Mouse (Mus musculus) kidney, embryonic 14.5 days (tissue): Measurements from ENCODE around the gene Hyal1. TPM values are rescaled to one million over a fixed set of nuclear protein-coding genes. Genes with fewer than 3 reads are reported as not detected.

Experiments
- ATAC-seq: fragments of 200-750 bp; cut with Nextera tagmentation; 2 replicates; pipeline ENCODE4 v1.8.0; 2017; ENCODE audit warnings: moderate number of reproducible peaks, mild to moderate bottlenecking, moderate TSS enrichment, moderate library complexity; ENCODE audit not compliant: low FRiP score, low TSS enrichment
- H3K27ac ChIP-seq: fragments of 300-500 bp; sonication (generic); 2 replicates; pipeline ENCODE4 v1.5.1; 2014; ENCODE audit warnings: low read depth, mild to moderate bottlenecking, low read length, moderate library complexity, mixed read lengths
- H3K27me3 ChIP-seq: fragments of 300-500 bp; sonication (generic); 2 replicates; pipeline ENCODE4 v1.6.1; 2014; ENCODE audit warnings: mild to moderate bottlenecking, low read length; ENCODE audit not compliant: control insufficient read depth, insufficient read depth
- H3K36me3 ChIP-seq: fragments of 300-500 bp; sonication (generic); 2 replicates; pipeline ENCODE4 v1.6.1; 2014; ENCODE audit warnings: low read length, mixed read lengths; ENCODE audit not compliant: control insufficient read depth, insufficient read depth
- H3K4me1 ChIP-seq: fragments of 300-500 bp; sonication (generic); 2 replicates; pipeline ENCODE4 v1.6.1; 2014; ENCODE audit warnings: low read length, mixed read lengths; ENCODE audit not compliant: control insufficient read depth, insufficient read depth
- H3K4me2 ChIP-seq: fragments of 300-500 bp; sonication (generic); replicated peaks from 2 replicates; pipeline ENCODE4 v1.6.1; 2014; ENCODE audit warnings: low read depth, mild to moderate bottlenecking, low read length
- H3K4me3 ChIP-seq: fragments of 300-500 bp; sonication (generic); 2 replicates; pipeline ENCODE4 v1.5.1; 2014; ENCODE audit warnings: mild to moderate bottlenecking, low read length
- H3K9ac ChIP-seq: fragments of 300-500 bp; sonication (generic); 2 replicates; pipeline ENCODE4 v1.6.1; 2014; ENCODE audit warnings: low read depth, mild to moderate bottlenecking, low read length, moderate library complexity
- H3K9me3 ChIP-seq: fragments of 300-500 bp; sonication (generic); 2 replicates; pipeline ENCODE4 v1.6.1; 2016; ENCODE audit warnings: low read length; ENCODE audit not compliant: control insufficient read depth
- WGBS: fragments of 180-500 bp; shearing (Covaris S2); extraction: QIAGEN DNeasy Blood & Tissue Kit; methylation state at CpG from one replicate; pipeline ENCODE4 v1.1.7; 2014; 5-methylcytosine and 5-hydroxymethylcytosine counted together
- polyA plus RNA-seq: library from polyadenylated mRNA; unstranded; fragments of >200 nt; fragmentation: Nextera tagmentation; extraction: Ambion mirVana; gene quantifications from 2 replicates; pipeline ENCODE4 v1.2.1, GENCODE M21; 2014

Gene Hyal1
- polyA plus RNA-seq, 1 experiment from 2014 or later, result 6.8 TPM

DNA sequence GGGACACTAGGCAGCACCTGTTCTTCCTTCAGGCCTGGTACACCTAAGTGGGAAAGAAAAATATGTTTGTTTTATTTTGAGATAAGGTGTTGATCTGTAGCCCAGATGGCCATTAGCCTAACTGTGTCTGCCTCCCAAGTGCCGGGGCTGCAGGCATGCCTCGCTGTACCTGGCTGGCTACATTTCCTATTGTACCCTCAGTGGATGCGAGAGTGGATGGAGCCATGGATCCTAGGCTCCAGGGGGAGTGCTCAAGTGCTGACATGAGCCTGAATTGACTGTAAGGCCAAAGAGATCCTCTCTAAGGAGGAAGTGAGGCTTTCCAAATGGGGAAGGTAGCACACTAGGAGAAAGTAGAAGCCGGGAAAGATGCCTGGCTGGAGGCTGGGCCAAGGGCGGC is 28.8 kb upstream of the Hyal1 start:
- Histone ChIP-seq H3K36me3 (peaks cover 14% of the 10 kb centered on the region), H3K27me3 (no peaks in the 10 kb centered on the region), H3K9ac (no peak overlapping the region), H3K4me3 (no peak overlapping the region), H3K4me1 (peaks cover 37% of the 10 kb centered on the region; the same call in 1 of the 2 replicates), H3K9me3 (no peaks in the 10 kb centered on the region), H3K27ac (no peak overlapping the region), H3K4me2 (no peak overlapping the region)
- no peak for ATAC-seq
- WGBS, result 82% methylated on average over 5 of the region's 5 CpGs

DNA sequence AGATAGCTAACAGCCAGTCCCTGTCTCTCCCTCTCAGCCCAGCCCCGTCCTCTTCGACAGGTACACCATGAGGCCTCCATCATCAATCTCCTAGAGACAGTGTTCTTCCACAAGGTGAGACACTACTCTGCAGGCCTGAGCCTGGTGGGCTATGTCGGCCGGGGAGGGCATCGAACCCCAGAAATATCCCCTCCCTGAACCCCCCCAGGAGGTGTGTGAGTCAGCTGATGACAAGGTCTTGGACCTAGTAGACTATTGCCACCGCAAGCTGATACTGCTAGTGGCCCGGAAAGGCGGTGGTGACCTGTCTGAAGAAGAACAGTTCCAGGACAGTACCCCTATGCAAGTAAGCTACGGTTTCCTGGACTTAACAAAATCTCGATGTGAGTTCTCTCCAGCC is 27.9 kb upstream of the Hyal1 start:
- peaks cover 14% of the 10 kb centered on the region for H3K36me3 ChIP-seq
- H3K27ac ChIP-seq, result no peak overlapping the region
- no peak for ATAC-seq
- peaks cover 43% of the 10 kb centered on the region for H3K4me1 ChIP-seq
- H3K9me3 ChIP-seq, result no peaks in the 10 kb centered on the region
- no peak overlapping the region for H3K4me2 ChIP-seq
- no peak overlapping the region; the same call in 1 of the 2 replicates for H3K9ac ChIP-seq
- H3K4me3 ChIP-seq, result no peak overlapping the region
- no peaks in the 10 kb centered on the region for H3K27me3 ChIP-seq
- WGBS, result 82% methylated on average over 10 of the region's 10 CpGs

DNA sequence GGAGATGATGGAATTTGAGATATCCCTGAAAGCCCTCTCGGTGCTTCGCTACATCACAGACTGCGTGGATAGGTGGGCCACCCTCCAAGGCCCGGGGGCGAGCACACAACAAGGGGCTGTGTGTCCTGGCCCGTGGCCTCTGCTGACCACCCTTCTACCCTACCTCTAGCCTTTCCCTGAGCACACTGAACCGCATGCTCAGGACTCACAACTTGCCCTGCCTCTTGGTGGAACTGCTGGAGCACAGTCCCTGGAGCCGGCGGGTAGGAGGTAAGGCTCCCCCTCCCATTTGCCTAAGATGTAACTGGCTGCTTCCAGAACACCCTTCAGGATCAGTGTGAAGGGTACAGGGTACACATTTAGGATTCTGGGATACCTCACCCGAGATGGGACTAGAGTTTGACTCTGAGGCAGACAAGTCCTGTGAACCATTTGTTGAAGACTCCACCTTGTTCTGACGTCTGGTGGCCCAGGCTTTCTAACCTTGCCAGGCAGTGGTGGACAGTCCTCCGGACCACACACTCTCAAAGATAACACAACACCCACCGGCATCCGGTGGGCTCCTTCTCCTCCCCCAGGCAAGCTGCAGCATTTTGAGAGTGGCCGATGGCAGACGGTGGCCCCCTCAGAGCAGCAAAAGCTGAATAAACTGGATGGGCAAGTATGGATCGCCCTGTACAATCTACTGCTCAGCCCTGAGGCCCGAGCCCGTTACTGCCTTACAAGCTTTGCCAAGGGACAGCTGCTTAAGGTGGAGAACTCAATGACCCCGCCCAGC is 27.2 kb upstream of the Hyal1 start:
- no peak for ATAC-seq
- no peak overlapping the region for H3K4me3 ChIP-seq
- H3K36me3 ChIP-seq, result peaks cover 9% of the 10 kb centered on the region; the same call in 1 of the 2 replicates
- no peaks in the 10 kb centered on the region for H3K27me3 ChIP-seq
- WGBS, result 77% methylated on average over 20 of the region's 20 CpGs
- H3K4me1 ChIP-seq, result peaks cover 43% of the 10 kb centered on the region
- no peaks in the 10 kb centered on the region for H3K9me3 ChIP-seq
- H3K4me2 ChIP-seq, result no peak overlapping the region
- no peak overlapping the region for H3K27ac ChIP-seq
- H3K9ac ChIP-seq, result no peak overlapping the region; the same call in 1 of the 2 replicates

DNA sequence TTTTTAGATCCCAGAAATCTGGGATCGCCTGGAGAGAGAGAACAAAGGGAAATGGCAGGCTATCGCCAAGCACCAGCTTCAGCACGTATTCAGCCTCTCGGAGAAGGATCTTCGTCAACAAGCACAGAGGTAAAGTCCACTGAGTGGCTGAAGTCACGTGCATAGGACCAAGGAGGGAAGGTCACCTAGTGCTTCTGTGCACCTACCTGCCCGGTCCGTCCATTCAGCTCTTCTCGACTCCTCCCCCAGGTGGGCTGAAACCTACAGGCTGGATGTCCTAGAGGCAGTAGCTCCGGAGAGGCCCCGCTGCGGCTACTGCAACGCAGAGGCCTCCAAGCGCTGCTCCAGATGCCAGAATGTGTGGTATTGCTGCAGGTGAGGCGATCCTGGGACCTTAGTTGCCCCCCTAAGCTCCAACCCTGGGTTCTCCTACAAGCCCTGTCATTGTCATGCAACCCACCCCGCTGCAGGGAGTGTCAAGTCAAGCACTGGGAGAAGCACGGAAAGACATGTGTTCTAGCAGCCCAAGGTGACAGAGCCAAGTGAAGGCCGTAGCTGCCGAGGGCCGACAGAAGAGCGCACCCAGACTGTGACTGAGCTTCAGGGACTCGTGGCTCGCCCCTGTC is 26.1 kb upstream of the Hyal1 start:
- Histone ChIP-seq H3K9ac (peak overlapping the region; percentile 67; the same call in 1 of the 2 replicates), H3K27me3 (no peaks in the 10 kb centered on the region), H3K4me3 (peak overlapping the region; percentile 63), H3K36me3 (no peaks in the 10 kb centered on the region), H3K9me3 (no peaks in the 10 kb centered on the region), H3K4me1 (peaks cover 44% of the 10 kb centered on the region), H3K27ac (peak overlapping the region; percentile 69; the same call in 1 of the 2 replicates), H3K4me2 (peak overlapping the region; percentile 87)
- WGBS, result 26% methylated on average over 23 of the region's 23 CpGs
- ATAC-seq, result no peak

DNA sequence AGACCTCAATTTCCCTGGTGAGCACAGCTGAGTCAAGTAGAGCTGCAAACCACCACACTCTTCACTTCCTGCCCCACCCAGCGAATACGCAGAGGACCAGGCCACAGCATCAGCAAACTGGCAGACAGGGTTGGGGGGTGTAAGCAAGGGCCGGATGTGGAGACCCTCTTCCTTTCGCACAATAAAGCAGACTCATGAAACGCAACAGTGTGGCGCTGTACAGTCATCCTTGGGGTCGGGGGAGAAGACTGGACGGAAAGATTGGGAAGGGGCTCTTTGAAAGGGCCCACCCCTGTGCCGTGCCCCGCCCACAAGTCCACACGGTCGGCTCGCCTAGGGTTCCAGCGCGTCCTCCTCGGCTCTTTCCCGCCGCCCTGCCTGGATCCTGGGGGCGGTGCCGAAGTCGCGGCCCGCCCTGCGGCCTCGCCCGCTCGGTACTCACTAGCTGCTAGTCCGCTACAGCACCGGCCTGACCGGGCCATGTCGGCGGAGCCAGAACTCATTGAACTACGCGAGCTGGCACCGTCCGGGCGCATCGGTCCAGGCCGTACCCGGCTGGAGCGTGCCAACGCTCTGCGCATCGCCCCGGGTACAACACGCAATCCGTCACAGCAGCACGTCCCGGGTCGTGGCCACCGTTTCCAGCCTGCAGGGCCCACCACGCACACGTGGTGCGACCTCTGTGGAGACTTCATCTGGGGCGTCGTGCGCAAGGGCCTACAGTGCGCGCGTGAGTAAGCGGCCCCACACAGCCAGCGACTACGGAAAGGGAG is 25.4 kb upstream of the Hyal1 start, which contains the start of gene Rassf1:
Gene Rassf1, plus strand, starts transcription at position 439 of the 773 bp plus-strand sequence.
- Histone ChIP-seq H3K4me2 (peak within 1 kb of the TSS; percentile 87), H3K36me3 (no peaks in the 10 kb centered on the region; the same call in 1 of the 2 replicates), H3K9ac (peak within 1 kb of the TSS; percentile 67), H3K27ac (peak within 1 kb of the TSS; percentile 69), H3K4me1 (peaks cover 51% of the 10 kb centered on the region), H3K4me3 (peak within 1 kb of the TSS; percentile 63), H3K27me3 (no peaks in the 10 kb centered on the region), H3K9me3 (no peaks in the 10 kb centered on the region)
- ATAC-seq, result peak; percentile 44
- under 1% methylated on average over 63 of the region's 63 CpGs for WGBS

DNA sequence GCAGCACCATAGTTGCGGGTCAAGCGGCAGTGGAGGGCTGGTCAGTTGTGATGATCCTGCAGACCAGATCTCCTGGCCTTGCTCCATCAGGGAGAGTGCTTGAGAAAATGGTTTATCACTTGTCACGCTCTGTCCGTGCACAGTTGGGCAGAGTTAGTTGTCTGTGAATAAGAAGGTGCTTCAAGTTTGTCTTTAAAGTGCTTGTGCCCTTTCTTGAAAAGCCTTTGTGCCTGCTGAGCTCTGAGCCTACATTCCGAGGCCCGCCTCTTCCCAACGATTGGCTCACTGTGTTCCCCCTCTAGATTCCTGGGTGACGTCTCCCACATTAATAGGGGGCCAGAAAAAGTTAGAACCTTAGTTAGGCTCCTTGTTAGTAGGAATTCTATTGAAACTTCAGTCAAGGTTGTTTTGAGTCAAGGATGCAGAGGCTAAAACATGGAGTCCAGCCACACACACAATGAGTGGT is 24.8 kb upstream of the Hyal1 start:
- Histone ChIP-seq H3K4me2 (peak overlapping the region; percentile 87), H3K27ac (peak overlapping the region; percentile 69), H3K27me3 (no peaks in the 10 kb centered on the region), H3K36me3 (peaks cover 6% of the 10 kb centered on the region), H3K4me3 (peak overlapping the region; percentile 63), H3K4me1 (peaks cover 53% of the 10 kb centered on the region), H3K9ac (peak overlapping the region; percentile 67), H3K9me3 (no peaks in the 10 kb centered on the region)
- whole genome bisulfite sequencing, result 6% methylated on average over 8 of the region's 8 CpGs
- no peak for ATAC-seq

DNA sequence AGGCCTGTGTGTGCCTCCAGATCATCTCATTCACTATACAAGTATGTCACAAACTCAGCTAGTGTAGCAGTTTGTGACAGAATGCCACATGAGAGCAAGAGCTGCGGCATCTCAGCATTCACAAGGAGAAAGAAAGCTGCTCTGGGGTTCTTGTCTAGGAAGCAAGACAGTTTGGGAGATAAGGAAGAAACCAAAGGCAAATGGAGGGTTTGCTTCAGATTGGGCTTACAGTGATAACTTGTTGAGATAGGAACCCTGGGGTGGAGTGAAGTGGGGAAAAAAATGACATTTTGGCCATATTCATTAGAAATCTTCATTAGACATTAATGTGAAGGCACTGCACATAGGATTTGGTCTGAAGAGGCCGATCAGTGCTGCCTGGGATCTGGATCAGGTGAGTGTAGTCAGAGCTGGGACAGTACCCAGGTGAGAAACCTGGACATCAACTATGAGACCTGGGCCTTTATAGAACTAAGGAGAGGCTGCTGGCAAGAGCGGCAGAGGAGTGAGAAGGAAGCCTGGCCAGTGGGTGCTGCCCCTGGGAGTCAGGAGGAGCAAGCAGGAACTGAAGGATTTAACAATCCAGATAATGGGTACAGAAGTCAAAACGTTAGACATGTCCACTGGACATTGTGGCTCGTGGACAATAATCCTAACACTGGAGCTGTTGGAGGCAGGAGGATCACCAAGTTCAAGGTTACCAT is 23.9 kb upstream of the Hyal1 start:
- WGBS, result 74% methylated on average over 5 of the region's 5 CpGs
- no peaks in the 10 kb centered on the region for H3K9me3 ChIP-seq
- peak overlapping the region; percentile 69 for H3K27ac ChIP-seq
- ATAC-seq, result no peak
- H3K9ac ChIP-seq, result peak overlapping the region; percentile 67; the same call in 1 of the 2 replicates
- peak overlapping the region; percentile 87 for H3K4me2 ChIP-seq
- peaks cover 15% of the 10 kb centered on the region for H3K36me3 ChIP-seq
- H3K27me3 ChIP-seq, result no peaks in the 10 kb centered on the region
- peak overlapping the region; percentile 63 for H3K4me3 ChIP-seq
- H3K4me1 ChIP-seq, result peaks cover 49% of the 10 kb centered on the region

DNA sequence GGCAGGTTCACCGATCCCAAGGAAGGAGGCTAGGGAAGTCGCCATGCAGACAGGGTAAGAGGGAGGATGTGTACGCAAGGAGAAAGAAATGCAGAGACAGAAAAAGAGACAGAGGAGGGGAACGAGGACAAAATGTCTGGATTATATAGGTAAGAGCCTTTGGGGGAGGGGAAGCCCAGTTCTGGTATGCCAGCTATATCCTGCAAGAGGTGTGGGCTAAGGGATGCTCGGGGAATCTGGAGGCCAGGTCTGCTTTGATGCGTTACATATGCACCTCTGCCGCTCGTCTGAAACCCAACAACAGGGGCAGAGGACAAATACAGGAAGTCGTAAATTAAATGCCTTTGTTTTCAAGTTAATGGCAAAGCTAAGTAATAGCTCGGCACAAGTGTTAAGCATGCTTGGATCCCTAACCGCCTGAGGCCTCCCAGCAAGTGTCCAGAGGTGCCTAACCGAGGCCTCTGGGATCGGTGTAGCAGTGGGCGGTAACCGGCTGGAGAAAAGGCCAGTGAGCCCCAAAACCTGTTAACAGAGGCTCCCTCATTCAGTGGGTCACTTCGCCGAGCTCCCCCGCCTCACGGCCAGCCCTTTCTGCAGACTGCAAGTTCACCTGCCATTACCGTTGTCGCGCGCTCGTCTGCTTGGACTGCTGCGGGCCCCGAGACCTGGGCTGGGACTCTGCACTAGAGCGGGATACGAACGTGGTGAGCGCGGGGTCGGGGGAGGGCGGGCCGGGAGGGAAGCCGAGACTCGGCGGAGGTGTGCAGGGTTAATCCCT is 23.0 kb upstream of the Hyal1 start:
- peaks cover 49% of the 10 kb centered on the region for H3K4me1 ChIP-seq
- peak; percentile 10; the same call in 1 of the 2 replicates for ATAC-seq
- peak overlapping the region; percentile 87 for H3K4me2 ChIP-seq

More for the DNA sequence above, 23.0 kb upstream of the Hyal1 start:
- WGBS, result 2% methylated on average over 37 of the region's 37 CpGs
- Histone ChIP-seq H3K4me3 (peak overlapping the region; percentile 63), H3K9me3 (no peaks in the 10 kb centered on the region), H3K27me3 (no peaks in the 10 kb centered on the region), H3K36me3 (peaks cover 24% of the 10 kb centered on the region), H3K9ac (peak overlapping the region; percentile 67), H3K27ac (peak overlapping the region; percentile 96)
